Mouse (Mus musculus): ENCODE measurements around the gene Rps8. TPM values are rescaled to one million over a fixed set of nuclear protein-coding genes. Genes with fewer than 3 reads are reported as not detected.
"Not testable (repeated sequence)": the region's sequence is repeated elsewhere in the genome, so short reads cannot be mapped to it uniquely, and the experiment has no call there.

Gene Rps8
- polyA plus RNA-seq, 1 experiment from 2014 or later: 1,137 TPM

GRCm38 (mm10) chr4:117189382-117189855 is 33.4 kb upstream of the Rps8 start:
- DNase-seq (ENCODE audit: low spot score): peak; percentile 95
- H3K4me3 ChIP-seq (replicated peaks; ENCODE audit: low read depth, low read length): peak overlapping the region; percentile 30
- ATAC-seq (replicated peaks; ENCODE audit: low FRiP score, low read depth): peak; percentile 69
- no peaks in the 10 kb centered on the region for H3K4me1 ChIP-seq (replicated peaks; ENCODE audit: insufficient read depth, low read length)
- no peaks in the 10 kb centered on the region for H3K9me3 ChIP-seq (replicated peaks; ENCODE audit: low read length)
- no peaks in the 10 kb centered on the region for H3K27me3 ChIP-seq (ENCODE audit: insufficient read depth, low read length)
- under 1% methylated on average over 16 of the region's 16 CpGs for WGBS
- H3K27ac ChIP-seq: peak overlapping the region; percentile 79
- H3K4me2 ChIP-seq (ENCODE audit: low read length): peak overlapping the region; percentile 50
- peak; percentile 95 for TF ChIP-seq CTCF (IDR thresholded peaks at IDR 0.05; ENCODE audit: low read depth)
- H3K9ac ChIP-seq (ENCODE audit: low read depth, low read length): peak overlapping the region; percentile 55
- H3K36me3 ChIP-seq (ENCODE audit: insufficient read depth, low read length): no peaks in the 10 kb centered on the region

GRCm38 (mm10) chr4:117188969-117189368 is 32.9 kb upstream of the Rps8 start:
- Histone ChIP-seq H3K27me3 (ENCODE audit: insufficient read depth, low read length) (no peaks in the 10 kb centered on the region), H3K9ac (ENCODE audit: low read depth, low read length) (peak overlapping the region; percentile 55; the same call in 1 of the 2 replicates), H3K36me3 (ENCODE audit: insufficient read depth, low read length) (no peaks in the 10 kb centered on the region), H3K27ac (peak overlapping the region; percentile 79), H3K4me3 (replicated peaks; ENCODE audit: low read depth, low read length) (peak overlapping the region; percentile 30), H3K4me2 (ENCODE audit: low read length) (peak overlapping the region; percentile 50), H3K9me3 (replicated peaks; ENCODE audit: low read length) (no peaks in the 10 kb centered on the region), H3K4me1 (replicated peaks; ENCODE audit: insufficient read depth, low read length) (no peaks in the 10 kb centered on the region)
- WGBS: 57% methylated on average over 3 of the region's 3 CpGs
- no peak for DNase-seq (ENCODE audit: low spot score)
- ATAC-seq (replicated peaks; ENCODE audit: low FRiP score, low read depth): no peak
- no peak for TF ChIP-seq CTCF (IDR thresholded peaks at IDR 0.05; ENCODE audit: low read depth)

DNA sequence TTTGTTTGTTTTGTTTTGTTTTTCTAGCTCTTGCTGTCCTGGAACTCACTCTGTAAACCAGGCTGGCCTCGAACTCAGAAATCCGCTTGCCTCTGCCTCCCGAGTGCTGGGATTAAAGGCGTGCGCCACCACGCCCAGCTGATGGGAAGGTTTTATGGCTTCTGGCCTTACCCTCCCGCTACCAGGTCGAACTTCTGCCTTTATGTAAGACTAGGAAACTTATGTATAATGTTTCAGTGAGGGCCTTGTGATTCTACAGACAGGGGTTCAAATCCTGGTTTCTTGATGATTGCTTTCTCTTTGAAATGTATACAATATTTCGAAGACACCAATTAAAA is 26.7 kb upstream of the Rps8 start:
- peak overlapping the region; percentile 46; the same call in 1 of the 2 replicates for H3K9ac ChIP-seq (ENCODE audit: low read depth, low read length)
- DNase-seq (ENCODE audit: low spot score) (peak; percentile 18), ATAC-seq (replicated peaks; ENCODE audit: low FRiP score, low read depth) (peak; percentile 30; the same call in 1 of the 2 replicates)
- not testable (repeated sequence) for H3K27me3 ChIP-seq (ENCODE audit: insufficient read depth, low read length); H3K9me3 ChIP-seq (replicated peaks; ENCODE audit: low read length); H3K4me1 ChIP-seq (replicated peaks; ENCODE audit: insufficient read depth, low read length); H3K36me3 ChIP-seq (ENCODE audit: insufficient read depth, low read length)
- peak overlapping the region; percentile 84 for H3K4me2 ChIP-seq (ENCODE audit: low read length)
- peak overlapping the region; percentile 57 for H3K4me3 ChIP-seq (replicated peaks; ENCODE audit: low read depth, low read length)
- 8% methylated on average over 9 of the region's 9 CpGs for WGBS
- peak overlapping the region; percentile 56; the same call in 1 of the 2 replicates for H3K27ac ChIP-seq

- 2% methylated on average over 42 of the region's 42 CpGs for WGBS
- no peaks in the 10 kb centered on the region; the same call in 1 of the 2 replicates for H3K4me1 ChIP-seq (replicated peaks; ENCODE audit: insufficient read depth, low read length)
Observed at GRCm38 (mm10) chr4:117181863-117182758, 26.1 kb upstream of the Rps8 start, which contains the start of gene Kif2c. TSS of gene Kif2c (minus strand) at chr4:117182639.

GRCm38 (mm10) chr4:117169936-117170335 is 13.9 kb upstream of the Rps8 start:
- 85% methylated on average over 5 of the region's 5 CpGs for WGBS
- Histone ChIP-seq H3K4me2 (ENCODE audit: low read length) (no peak overlapping the region), H3K4me3 (replicated peaks; ENCODE audit: low read depth, low read length) (no peak overlapping the region), H3K27ac (no peak overlapping the region), H3K27me3 (ENCODE audit: insufficient read depth, low read length) (no peaks in the 10 kb centered on the region), H3K9me3 (replicated peaks; ENCODE audit: low read length) (no peaks in the 10 kb centered on the region), H3K9ac (ENCODE audit: low read depth, low read length) (no peak overlapping the region), H3K4me1 (replicated peaks; ENCODE audit: insufficient read depth, low read length) (no peaks in the 10 kb centered on the region), H3K36me3 (ENCODE audit: insufficient read depth, low read length) (peaks cover 41% of the 10 kb centered on the region; the same call in 1 of the 2 replicates)
- ATAC-seq (replicated peaks; ENCODE audit: low FRiP score, low read depth) (no peak), DNase-seq (ENCODE audit: low spot score) (no peak)
- no peak for TF ChIP-seq CTCF (IDR thresholded peaks at IDR 0.05; ENCODE audit: low read depth)

More at GRCm38 (mm10) chr4:117181863-117182758, 26.1 kb upstream of the Rps8 start, which contains the start of gene Kif2c:
- H3K36me3 ChIP-seq (ENCODE audit: insufficient read depth, low read length): peaks cover 12% of the 10 kb centered on the region
- H3K9me3 ChIP-seq (replicated peaks; ENCODE audit: low read length): no peaks in the 10 kb centered on the region
- H3K27ac ChIP-seq: peak within 1 kb of the TSS; percentile 56; the same call in 1 of the 2 replicates
- 0 out of 2 replicates have a peak, but pooled peaks have one; percentile 3 for TF ChIP-seq CTCF (IDR thresholded peaks at IDR 0.05; ENCODE audit: low read depth)
- peak; percentile 95 for DNase-seq (ENCODE audit: low spot score)
- peak within 1 kb of the TSS; percentile 57 for H3K4me3 ChIP-seq (replicated peaks; ENCODE audit: low read depth, low read length)
- H3K4me2 ChIP-seq (ENCODE audit: low read length): peak within 1 kb of the TSS; percentile 84
- peak within 1 kb of the TSS; percentile 50 for H3K9ac ChIP-seq (ENCODE audit: low read depth, low read length)
- H3K27me3 ChIP-seq (ENCODE audit: insufficient read depth, low read length): no peaks in the 10 kb centered on the region
- peak; percentile 95 for ATAC-seq (replicated peaks; ENCODE audit: low FRiP score, low read depth)

DNA sequence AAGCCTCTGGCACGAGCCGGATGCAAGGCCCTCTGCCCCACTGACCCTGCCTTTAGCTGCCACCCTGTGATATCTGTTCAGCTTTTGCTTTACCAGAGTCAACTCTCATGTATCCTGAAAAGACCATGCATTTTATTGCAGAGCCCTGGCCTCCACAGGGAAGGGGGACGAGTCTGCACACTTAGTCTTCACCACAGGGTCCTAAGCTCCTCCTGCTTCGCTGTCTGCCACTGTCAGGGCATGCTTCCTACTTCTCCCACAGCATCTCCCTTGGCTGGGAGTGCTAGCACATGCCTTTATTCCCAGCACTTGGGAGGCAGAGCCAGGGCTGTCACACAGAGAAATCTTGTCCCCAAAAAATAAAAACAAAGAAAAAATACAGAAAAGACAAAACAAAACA is 5.1 kb upstream of the Rps8 start:
- no peak overlapping the region for H3K9ac ChIP-seq (ENCODE audit: low read depth, low read length)
- no peak overlapping the region for H3K4me3 ChIP-seq (replicated peaks; ENCODE audit: low read depth, low read length)
- no peak for TF ChIP-seq CTCF (IDR thresholded peaks at IDR 0.05; ENCODE audit: low read depth)
- no peaks in the 10 kb centered on the region for H3K27me3 ChIP-seq (ENCODE audit: insufficient read depth, low read length)
- H3K27ac ChIP-seq: no peak overlapping the region
- H3K9me3 ChIP-seq (replicated peaks; ENCODE audit: low read length): no peaks in the 10 kb centered on the region
- peaks cover 31% of the 10 kb centered on the region for H3K36me3 ChIP-seq (ENCODE audit: insufficient read depth, low read length)
- no peaks in the 10 kb centered on the region for H3K4me1 ChIP-seq (replicated peaks; ENCODE audit: insufficient read depth, low read length)
- H3K4me2 ChIP-seq (ENCODE audit: low read length): no peak overlapping the region
- DNase-seq (ENCODE audit: low spot score) (no peak), ATAC-seq (replicated peaks; ENCODE audit: low FRiP score, low read depth) (no peak)
- WGBS: 57% methylated on average over 4 of the region's 4 CpGs

Data from kidney, postnatal 0 days (tissue).